Mouse (Mus musculus): ENCODE data around the gene Smim11. TPM values are rescaled to one million over a fixed set of nuclear protein-coding genes. Genes with fewer than 3 reads are reported as not detected.

Smim11 gene
- total RNA-seq, 2 experiments from 2014 or later, result 13.4 to 15.3 TPM

DNA sequence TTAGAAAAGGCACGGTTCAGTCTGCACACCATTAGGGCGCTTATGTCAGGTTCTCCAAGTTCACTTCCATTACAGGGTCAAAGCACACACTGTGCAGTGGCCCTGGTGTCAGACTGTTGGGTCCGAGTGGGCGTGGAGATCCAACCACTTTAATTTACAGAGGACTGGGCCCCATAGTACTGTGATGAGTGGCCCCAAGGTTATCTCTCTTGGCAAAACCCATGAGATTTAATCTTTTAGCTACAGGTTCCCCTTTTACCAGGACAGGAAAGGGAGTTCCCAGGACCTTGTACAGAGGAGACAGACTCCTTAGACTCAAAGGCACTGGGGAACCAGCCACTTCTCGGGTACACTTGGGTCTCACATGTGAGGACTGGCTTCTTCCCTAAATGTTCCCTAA lies 54.3 kb downstream of the Smim11 start:
- intact Hi-C loops (cut with DNase I), result no loop called here
- no peak for DNase-seq (ENCODE audit: low spot score in 2 of 2)

DNA sequence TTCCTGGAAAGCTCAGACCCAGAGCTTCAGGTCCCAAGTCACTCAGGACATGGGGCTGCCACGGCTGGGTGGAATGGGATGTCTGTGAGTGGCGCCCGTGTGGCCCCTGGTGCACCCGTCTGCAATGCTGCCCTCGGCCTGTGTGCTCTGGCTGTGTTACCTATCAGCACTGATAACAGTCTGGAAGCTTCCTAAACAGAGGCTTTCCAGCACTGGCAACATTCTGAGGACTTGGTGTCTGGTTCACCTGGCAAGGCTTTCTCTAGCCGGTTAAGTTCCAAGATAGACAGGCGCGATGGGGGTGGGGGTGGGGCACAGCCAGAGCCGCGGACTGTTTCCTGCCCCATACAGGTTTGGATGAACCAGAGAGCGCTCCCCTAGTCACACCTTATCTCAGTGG lies 54.9 kb downstream of the Smim11 start:
- no peak for DNase-seq (ENCODE audit: low spot score in 2 of 2)
- intact Hi-C loops (cut with DNase I), result no loop called here

DNA sequence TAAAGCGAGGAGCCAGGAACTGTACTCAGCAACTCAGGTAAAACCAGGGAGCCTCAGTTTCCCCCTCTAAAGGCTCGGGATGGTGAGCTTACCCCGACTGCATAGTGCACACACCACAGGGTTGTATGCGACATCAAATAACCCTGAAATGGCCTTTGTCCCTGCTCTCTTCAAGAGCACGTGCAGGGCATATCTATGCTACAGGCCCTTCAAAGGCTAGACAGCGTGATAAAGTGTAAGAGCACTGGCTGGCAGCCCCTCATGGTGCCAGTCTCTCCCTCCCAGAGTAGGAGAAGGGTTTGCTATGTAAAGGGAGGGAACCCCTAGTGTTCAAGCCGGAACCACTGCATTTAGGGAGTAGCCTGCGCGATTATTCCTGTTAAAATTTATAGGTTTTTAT lies 55.9 kb downstream of the Smim11 start:
- DNase-seq (ENCODE audit: low spot score in 2 of 2), result no peak

DNA sequence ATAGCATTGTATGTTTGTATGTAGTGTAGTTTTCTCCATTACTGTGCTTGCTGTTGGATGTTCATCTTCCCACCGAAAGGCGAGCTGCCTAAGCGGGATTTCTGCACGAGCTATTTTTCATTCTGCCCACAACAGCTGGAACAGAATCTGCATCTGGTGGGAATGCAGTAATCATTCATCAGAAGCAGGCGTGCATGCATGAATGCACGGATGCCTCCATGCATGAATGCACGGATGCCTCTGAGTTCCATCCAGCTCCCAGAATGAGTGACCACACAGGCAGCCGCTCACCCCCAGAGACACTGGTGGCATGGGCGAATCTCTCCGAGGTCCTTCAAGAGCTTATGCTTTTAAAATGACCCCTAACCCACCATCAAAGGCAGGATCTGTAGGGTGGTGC lies 56.5 kb downstream of the Smim11 start:
- intact Hi-C loops (cut with DNase I), result no loop called here
- DNase-seq (ENCODE audit: low spot score in 2 of 2), result no peak

More for the DNA sequence above, 55.9 kb downstream of the Smim11 start:
- intact Hi-C loops (cut with DNase I), result no loop called here

DNA sequence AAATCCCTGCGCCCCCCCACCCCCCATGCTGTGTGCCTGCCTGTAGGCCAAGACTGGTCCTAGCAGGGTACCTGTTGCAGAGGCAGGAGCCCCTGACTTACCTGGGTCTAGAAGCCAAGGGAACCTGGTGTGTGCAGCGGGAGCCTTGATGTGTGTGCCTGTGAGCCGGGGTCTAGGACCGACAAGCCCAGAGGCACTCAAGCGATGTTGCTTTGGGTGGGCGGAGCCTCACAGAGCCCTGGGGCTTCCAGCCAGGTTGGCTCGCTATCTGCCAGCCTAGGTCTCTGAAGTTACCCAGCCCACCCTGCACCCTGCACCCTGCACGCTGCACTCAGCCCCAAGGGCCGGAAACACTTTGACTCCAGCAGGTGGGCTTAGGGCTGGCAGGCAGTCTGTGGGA lies 57.6 kb downstream of the Smim11 start:
- intact Hi-C loops (cut with DNase I), result no loop called here
- DNase-seq (ENCODE audit: low spot score in 2 of 2), result no peak

DNA sequence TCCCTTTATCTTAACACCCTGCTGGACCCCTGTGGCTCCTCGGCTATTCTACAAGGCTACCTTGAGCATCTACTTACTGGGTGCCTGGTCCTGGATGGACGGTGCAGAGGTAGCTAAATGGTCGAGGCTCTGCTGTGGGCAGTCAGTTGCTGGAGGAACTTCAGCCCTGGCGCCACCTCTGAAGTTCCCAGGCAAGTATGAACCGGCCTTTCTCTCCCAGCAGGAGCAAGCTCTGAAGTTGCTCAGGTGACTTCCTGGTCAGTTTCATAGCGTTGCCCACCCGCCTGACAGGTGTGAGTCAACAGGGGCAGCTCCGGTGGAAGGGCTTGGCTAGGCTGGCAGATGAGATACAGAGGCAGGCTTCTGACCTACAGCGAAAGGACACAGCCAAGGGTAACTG lies 58.1 kb downstream of the Smim11 start, which contains the start of gene Kcne1:
TSS of gene Kcne1 (minus strand) at position 240 of the 400 bp plus-strand sequence.
- intact Hi-C loops (cut with DNase I), result no loop called here
- DNase-seq (ENCODE audit: low spot score in 2 of 2), result no peak

DNA sequence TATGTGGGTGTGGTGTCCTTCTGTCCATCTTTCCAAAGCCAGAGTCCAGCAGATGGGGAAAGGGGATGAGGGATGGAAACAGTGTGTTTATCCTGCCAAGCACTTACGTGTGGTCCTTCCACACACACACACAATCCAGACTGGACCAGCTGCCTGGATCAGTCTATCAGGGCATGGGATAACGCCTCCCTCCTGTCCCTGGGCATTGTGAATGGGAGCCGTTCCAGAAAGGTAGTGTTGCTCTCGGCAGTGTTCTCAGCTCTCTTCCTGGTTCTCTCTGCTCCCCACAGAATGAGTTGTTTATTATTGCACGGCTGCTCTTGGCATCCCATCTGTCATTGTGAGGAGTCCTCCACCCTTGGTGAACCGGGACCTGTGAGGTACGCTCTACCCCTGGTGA lies 59.6 kb downstream of the Smim11 start:
- no peak for DNase-seq (ENCODE audit: low spot score in 2 of 2)
- intact Hi-C loops (cut with DNase I), result no loop called here

Other genes starting within 250 kb of the Smim11 start
- gene Mrps6, start 243.0 kb upstream of the Smim11 start, total RNA-seq (2021), result 10 to 100 TPM; 49.0 to 50.6 TPM
- gene Gm49711, start 243.0 kb upstream of the Smim11 start, total RNA-seq (2021), result under 1 TPM in 1 of 2 experiments, not detected in 1; 0.40 TPM
- 10 to 100 TPM; 13.8 to 15.1 TPM for gene Slc5a3, start 243.0 kb upstream of the Smim11 start, total RNA-seq (2021)
- under 1 TPM; 0.42 to 0.66 TPM for gene Kcne2, start 8.9 kb upstream of the Smim11 start, total RNA-seq (2021)
- not detected for gene Fam243, start 20.2 kb downstream of the Smim11 start, total RNA-seq (2021)
- gene Kcne1, start 58.2 kb downstream of the Smim11 start, total RNA-seq (2021), result not detected
- 10 to 100 TPM; 49.8 to 55.8 TPM for gene Rcan1, start 169.6 kb downstream of the Smim11 start, total RNA-seq (2021)
- 1 to 10 TPM; 1.9 to 2.2 TPM for gene Clic6, start 184.4 kb downstream of the Smim11 start, total RNA-seq (2021)

Data from left cerebral cortex, postnatal 14 days (tissue).